Mouse (Mus musculus) ES-Bruce4 (cell line): Measurements from ENCODE around the gene Mcf2l.

Source experiments
- CTCF ChIP-seq: IDR thresholded peaks from one replicate; pipeline ENCODE4 v1.8.1; 2011; ENCODE audit warnings: low read depth, low read length
- EP300 ChIP-seq: IDR thresholded peaks from 2 replicates; pipeline ENCODE4 v1.6.1; 2011; ENCODE audit warnings: low read depth, low read length; ENCODE audit not compliant: insufficient read depth
- POLR2A ChIP-seq: IDR thresholded peaks from one replicate; pipeline ENCODE4 v1.8.1; 2011; ENCODE audit warnings: low read length; ENCODE audit not compliant: insufficient read depth

DNA sequence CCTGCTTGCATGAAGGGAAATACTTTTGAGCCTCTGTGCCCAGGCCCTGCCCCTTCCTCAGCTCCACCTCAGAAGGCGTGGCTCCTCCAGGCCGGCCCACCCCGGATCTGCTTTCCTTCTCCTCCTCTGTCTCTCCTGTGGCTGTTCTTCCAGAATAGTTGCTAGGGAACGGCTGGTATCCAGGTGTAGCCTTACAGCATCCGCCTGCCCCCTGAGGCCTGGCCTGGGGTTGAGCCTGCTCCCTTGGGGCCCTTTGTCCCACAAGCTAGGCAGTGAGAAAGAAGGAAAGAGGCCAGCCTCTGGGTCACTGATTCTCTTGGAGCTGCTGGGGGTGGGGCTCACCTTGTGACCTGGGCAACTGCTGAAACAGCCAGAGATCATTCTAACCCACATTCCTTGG is 38.4 kb downstream of the Mcf2l start:
- TF ChIP-seq CTCF (no peak), POLR2A (no peak), EP300 (peak; percentile 77)
